Mouse (Mus musculus) B cell, adult 2 months (primary cell): ENCODE data around the gene Zfand4.
"Not testable (repeated sequence)": the region's sequence is repeated elsewhere in the genome, so short reads cannot be mapped to it uniquely, and the experiment has no call there.

ENCODE experiments used
- DNase-seq, 2 experiments: peaks; one replicate each; pipeline ENCODE4 v3.0.0; 2022

Gene Zfand4

DNA sequence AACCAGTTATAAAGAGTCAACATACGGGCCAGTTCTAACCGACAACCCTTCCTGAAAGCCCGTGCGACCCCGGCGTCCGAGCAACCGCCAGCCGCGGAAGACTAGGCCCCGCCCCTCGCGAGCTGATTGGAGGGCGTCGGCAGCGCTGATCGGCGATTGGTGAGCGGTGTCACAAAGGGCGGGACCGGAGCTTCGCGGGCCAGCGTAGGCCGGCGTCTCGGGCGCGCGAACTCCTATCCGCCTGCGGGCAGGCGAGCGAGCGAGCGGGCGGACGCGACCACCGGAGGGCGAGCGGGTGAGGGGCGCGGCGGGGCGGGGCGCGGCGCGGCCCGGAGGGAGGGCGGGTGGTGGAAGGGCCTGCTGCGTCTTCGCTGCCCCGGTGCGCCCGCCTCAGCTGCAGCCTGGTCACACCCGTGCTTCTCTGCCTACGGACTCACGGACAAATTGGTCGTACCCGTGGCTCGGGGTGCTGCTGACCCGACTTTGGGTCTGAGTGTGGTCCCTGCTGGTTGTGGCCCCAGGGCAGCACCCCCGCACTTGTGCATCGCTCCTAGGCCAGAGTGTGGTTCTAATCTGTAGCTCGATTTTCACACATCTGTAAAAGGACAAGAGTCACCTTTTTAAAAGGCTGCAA, at the start of gene Zfand4:
Gene Zfand4, plus strand, starts transcription at position 205 of the 634 bp plus-strand sequence.
- peak; percentile 91 to 94 for DNase-seq

DNA sequence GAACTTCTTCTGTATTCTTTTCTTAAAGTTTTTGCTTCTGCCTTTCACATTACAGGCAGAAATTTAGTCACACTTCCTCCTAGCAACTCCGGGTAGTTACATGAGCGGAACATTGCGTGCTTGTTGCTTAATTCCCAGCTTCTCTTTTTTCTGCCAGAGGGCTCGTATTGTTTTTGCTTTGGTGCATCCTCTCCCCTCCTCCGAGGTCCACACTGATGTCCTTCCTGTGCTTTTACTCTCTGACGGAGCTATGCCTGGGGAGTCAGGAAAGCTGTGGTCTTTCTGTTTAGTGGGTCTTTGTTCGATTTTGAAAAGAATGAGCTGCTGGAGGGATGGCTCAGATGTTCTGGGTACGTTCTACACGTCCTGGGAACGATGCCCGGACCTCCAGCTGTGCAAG, 36.3 kb upstream of the Zfand4 start:
- DNase-seq: no peak

DNA sequence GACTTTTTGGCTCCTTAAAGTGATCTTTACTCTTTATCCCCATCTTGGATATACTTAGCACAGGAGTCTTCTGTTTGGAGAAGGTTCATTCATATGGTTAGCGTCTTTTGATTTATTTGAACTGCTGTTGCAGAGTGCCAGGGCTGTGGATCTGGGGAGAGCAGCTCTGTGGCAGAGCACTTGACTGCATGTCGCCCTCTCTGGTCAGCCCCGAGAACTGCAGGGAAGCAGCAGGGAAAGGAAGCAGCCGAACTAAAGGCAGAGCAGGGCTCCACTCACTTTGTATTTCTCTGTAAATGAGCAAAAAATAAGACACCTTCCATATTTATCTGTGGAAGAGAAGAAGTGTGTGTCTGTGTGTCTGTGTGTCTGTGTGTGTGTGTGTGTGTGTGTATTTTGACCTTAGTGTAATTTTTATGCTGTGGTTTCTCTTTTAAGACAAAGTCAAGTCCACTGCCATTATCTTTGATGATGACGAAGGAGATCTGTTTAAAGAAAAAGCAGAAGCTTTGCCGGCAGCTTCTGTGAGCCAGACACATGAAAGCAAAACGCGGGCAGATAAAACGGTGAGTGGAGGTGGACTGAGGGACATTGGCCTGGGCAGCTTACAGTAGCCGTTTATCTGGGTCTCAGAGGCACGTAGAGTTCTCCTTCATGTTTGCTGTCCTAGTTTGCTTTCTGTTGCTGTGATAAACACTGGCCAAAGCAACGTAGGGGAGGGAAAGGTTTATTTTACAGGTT, 35.1 kb upstream of the Zfand4 start:
- DNase-seq: peak; percentile 71

DNA sequence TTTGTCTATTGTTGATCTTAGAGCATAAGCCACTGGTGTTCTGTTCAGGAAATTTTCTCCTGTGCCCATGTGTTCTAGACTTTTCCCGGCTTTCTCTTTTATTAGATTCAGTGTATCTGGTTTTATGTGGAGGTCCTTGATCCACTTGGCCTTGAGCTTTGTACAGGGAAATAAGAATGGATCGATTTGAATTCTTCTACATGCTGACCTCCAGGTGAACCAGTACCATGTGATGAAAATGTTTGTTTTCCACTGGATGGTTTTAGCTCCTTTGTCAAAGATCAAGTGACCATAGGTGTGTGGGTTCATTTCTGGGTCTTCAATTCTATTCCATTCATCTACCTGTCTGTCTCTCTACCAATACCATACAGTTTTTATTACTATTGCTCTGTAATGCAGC, 29.2 kb upstream of the Zfand4 start:
- not testable (repeated sequence) for DNase-seq

DNA sequence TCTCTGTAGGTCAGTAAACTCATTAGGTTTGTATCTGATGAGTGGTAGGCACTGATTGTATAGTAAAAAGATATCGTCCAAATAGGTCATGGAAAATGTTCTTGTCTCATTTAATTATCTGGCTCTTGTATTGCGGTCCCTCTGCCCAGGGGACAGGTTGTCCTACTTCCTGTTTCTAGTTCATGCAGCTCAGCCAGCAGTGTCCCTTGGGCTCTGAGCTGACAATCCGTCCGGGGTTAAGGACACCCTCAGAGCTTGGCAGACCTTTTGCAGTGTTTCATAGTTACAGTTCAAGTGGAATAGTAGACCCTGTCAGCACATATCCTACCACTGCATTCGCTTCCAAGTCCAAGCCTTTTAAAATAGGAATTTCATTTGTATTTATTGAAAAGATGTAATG, 28.7 kb upstream of the Zfand4 start:
- DNase-seq: no peak

DNA sequence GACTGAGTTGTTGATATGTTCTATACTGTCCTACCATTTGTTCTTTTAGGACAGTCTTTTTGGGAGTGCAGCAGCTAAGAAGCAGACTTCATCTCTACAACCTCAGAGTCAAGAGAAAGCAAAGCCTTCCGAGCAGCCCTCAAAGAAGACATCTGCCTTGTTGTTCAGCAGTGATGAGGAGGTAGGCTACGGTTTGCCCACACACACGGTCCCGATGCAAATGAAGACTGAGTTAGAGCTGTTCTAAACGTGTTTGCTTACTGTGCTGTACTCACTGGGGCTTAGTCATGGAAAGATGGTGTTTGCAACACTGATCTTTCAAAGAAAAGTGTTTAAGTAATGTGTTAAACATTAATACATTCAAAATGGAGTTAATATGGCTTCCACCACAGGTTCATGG, 25.9 kb upstream of the Zfand4 start:
- DNase-seq: no peak

DNA sequence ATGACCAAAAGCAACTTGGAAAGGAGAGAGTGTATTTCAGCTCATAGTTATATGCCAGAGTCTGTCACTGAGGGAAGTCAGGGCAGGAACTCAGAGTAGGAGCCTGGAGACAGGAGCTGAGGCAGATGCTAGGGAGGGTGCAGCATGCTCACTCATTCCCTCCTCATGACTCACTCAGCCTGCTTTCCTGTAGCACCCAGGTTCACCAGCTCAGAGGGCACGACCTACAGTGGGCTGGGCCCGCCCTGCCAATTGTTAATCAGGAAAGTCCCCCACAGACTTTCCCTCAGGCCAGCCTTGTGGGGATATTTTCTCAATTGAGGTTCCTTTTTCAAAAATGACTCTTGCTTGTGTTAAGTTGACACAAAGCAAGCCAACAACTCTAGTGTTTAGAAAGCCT, 23.7 kb upstream of the Zfand4 start:
- no peak for DNase-seq

DNA sequence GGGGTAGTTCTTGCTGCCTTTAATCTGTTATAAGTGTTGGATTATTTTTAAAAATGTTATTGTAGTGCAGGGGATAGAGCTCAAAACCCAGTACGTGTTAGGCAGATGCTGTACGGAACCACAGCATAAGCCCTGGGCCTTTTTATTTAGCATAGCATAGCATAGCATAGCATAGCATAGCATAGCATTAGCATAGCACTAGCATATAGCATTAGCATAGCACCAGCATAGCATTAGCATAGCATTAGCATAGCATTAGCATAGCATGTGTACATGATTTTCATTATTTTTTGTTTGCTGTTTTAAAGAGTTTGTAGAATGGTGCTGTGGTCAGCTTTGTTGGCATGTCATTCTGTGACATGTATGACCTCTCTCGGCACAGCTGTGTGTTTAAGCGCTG, 4.4 kb upstream of the Zfand4 start:
- DNase-seq: no peak

DNA sequence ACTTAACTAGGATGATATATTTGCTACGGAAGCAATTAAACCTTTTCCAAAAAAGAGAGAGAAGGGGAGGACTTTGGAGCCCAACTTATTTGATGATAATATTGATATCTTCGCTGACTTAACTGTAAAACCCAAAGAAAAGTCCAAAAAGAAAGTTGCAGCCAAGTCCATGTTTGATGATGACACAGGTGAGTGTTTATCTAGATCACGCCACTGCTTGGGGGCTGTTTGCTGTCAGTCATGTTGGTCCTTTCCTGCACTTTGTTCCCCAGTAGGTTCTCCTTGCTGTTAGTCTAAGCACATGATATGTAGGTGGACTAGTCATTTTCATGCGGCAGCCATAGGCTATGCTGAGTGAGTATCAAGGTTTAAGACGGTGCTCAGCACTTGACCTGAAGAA, 3.5 kb upstream of the Zfand4 start:
- DNase-seq: no peak

DNA sequence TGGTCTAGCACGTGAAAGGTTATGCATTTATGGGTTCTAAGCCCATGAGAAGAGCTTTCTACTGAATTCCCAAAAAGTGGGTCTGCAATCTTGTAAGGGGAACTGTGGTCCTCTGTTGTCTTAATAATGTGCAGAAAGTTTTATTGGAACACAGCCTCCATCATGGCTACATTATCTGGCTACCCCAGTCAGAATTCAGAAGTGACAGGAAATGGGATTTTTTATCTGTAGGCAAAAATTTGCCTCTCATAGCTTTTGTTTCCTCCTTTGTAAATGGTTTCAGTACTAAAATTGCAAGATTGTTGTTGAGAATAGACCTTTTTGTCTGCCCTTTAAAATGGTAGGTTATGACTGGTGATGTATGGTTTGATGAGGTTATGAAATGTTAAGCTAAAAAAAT, 1.2 kb upstream of the Zfand4 start:
- DNase-seq: no peak

DNA sequence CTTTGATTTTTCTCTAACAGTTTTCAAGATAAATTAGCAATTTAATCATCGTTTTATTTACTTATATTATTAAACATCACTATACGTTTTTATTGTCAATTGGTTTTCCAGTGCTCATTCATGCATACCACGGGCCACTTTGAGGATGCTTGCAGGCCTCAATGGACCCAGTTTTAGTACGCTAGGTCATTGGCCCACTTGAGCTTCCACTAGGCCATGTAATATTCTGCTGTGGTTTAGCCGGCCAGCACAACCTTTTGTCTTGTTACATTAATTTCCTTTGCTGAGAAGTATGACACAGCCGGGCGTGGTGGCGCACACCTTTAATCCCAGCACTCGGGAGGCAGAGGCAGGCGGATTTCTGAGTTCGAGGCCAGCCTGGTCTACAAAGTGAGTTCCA, 814 bp downstream of the Zfand4 start:
- no peak for DNase-seq

DNA sequence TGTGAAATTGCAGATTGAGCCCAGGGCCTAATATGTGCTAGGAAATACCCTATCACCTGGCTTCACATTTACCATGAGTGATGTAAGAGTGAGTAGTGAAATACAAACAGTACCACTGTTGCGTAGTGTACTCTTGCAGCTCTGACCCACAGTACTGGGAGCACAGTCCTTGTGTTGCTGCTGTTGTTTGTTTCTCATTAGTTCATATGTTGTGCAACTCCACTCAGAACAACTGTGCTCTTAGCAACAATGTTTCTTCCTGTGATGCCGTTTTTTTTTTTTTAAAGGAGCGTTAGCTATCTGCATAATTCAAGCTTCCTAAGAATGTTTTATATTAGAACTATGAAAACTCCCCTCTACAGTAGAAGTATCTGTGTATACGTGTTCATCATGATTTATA, 1.6 kb downstream of the Zfand4 start:
- no peak for DNase-seq

DNA sequence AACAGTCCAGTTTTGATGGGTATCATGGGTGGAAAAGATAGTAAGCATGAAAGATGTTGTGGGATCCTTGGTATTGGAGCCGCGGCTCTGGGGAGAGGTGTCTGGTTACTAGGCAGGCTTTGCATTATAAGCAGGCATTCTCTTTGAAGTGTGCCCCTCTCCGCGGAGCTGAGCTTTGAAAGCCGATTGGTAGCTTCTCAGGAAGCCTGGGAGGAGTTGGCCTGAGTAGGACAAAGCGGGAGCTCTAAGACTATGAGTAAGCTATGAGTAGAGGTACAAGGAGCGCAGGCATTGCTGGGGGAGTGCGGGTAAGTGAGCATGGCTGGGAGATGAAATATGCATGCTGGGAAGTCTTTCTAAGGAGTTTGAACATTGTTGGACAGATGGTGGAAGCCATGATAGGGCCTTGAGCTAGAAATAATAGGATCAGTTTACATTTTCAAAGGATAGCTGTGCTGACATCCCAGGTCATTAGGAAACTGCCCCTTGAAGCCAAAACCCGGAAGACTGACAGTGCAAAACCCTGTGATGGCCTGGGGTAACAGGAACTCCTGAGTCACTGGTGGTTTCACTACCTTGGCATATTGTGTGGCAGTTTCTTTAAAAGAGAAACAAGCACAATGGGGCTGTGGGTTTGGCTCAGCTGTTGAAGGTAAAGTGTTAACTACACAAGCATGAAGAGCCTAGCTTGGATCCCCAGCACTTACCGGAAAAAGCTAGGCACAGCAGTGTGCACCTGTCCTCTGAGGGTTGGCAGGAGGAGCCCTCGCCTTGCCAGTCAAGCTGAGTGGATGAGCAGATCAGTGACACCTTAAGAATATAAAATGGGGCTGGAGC, 2.5 kb downstream of the Zfand4 start:
- DNase-seq: no peak

DNA sequence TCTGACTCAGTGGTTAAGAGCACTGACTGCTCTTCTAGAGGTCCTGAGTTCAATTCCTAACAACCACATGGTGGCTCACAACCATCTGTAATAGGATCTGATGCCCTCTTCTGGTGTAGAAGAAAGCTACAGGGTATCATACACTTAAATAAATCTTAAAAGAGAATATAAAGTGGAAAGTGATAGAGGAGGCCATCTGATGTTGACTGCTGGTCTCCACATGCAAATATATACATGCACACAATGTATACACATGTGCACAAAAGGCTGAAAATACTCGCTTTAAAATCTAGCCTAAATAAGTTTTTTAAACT, 3.0 kb downstream of the Zfand4 start:
- no peak for DNase-seq

DNA sequence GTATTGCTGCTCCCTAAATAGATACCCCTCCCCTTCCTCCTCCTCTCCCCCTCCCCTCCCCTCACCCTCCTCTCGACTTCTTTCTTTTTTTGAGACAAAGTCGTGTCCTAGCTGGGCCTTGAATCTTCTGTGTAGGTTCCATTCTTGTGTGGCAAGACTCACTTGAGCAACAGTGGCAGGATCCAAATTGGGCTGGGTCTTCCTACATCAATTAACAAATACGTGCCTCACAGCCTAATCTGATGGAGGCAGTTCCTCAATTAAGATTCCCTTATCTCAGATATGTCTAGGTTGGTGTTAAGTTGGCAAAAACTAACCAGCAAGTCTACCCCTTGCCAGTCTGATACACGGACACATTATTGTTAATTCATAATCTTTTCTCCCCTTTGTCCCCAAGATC, 11.7 kb downstream of the Zfand4 start:
- no peak for DNase-seq

DNA sequence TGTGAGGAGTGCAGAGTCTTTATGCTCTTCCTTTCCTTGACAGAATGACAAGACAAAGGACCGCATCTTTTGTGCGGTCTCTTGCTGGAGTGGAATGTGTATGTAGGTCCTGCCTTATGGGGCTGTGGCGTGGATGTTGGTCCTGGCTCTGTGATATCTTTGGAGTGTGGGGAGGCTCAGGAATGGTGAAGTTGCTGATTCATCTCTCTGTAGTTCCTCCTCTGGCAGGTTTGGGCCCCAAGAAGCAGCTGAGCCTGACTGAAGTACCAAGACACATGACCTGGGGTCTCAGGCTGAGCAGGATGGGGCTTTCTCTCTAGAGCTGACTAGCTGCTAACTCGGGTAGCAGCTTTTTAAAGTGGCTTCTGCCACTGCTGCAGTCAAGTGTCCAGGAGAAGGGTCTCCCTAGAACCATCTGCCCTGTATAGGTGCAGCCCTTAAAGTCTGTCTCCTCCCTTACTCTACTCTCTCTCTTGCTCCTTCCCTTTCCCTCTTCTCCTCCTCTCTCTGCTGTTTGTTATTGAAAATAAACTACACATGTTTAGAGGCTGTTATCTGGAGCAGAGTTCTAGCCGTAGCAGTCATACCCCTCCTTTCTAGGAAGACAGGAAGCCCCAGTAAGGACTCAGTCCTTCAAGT, 14.8 kb downstream of the Zfand4 start:
- DNase-seq: no peak

DNA sequence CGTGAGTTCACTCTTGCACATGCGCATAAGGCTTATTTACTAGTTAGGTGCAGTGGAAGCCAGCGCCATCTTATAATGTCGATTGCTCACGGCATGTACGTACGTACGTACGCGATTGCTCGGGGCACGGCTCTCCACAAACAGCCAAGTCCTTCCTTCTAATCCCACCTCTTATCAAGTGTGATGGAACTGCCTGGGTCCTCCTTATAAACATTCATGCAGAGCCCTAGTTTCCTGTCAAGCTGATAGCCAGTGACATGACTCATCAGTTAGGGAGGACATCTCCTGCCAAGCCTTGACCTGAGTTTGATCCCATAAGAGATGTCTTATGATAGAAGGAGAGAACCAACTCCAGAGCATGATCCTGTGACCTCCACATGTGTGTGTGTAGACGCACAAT, 17.0 kb downstream of the Zfand4 start:
- no peak for DNase-seq

DNA sequence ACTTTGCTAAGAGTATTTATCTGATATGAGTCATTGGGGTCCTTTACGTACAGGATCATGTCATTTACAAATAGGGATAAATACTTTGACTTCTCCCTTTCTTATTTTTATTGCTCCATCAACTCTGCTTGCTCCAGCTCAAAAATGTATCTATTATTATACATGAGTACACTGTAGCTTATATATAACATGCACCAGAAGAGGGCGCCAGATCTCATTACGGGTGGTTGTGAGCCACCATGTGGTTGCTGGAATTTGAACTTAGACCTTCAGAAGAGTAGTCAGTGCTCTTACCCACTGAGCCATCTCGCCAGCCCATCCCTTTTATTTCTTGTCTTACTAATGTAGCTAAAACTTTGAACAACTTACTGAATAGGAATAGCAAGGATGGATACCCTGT, 18.5 kb downstream of the Zfand4 start:
- DNase-seq: peak; percentile 67 to 68

DNA sequence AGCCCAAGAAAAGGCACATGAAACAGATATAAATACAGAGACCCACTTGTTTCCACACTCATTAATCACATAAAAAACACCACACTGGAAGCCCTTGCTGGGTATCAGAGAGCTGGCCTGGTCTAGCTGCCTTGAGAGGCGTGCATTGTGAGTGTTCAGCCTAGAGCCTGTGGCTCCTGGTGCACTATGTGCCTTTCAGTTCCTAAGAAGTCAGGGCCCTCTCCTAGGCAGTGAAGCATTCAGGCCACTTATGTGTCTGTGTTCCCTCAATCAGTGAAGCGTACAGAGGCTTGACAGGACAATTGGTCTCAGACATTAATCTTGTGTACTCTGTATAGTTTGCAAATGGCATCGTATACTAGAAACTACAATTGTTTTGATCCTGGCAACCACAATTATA, 19.3 kb downstream of the Zfand4 start:
- DNase-seq: no peak

DNA sequence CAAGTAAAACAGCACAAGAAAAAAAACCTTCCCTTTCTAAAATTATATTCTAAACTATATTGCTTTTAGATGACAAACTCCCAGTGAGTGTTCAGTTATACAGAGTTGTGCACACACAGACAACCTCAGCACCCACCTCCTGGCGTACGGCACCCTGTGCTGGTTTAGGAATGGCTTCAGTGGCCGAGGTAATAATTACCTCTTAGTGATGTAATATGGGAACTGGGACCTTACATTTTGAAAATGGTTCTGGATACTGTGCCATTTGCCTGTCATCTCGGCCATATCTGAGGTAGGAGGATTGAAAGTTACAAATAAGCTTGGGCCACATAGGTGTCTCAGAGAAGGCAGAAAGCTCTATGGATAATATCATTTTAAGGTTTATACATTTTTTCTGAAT, 22.3 kb downstream of the Zfand4 start:
- no peak for DNase-seq

DNA sequence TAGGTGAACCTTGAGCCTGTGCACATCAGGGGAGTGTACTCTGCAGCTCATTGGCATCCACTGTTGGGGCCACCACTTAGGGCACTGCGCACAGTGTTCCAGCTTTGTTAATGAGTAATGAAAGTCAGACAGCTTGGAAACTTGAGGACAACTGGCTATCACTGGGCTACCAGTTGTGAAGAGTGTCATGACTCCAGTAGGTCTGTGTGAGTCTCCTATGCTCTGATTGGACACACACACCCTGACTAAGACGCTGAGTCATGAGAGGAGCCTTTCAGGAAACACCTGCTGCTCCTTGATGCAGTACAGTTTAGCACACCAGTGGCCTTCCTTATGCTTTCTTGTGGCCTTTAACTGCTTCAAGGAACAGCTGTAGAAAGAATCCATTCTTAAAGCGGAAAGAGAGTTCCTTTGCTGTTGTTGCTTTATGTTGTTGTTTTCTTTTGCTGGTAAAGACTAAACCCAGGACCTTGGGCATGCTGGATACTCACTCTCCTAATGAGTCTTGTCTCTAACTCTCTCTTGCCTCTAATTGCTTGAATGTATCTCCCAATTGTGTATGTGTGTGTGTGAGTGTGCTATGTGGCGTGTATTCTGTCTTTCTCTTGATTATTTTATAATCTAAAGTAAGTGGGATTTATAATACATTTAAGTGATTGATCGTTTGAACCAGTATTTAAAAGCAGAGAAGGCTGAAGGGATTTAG, 23.0 kb downstream of the Zfand4 start:
- DNase-seq: no peak

DNA sequence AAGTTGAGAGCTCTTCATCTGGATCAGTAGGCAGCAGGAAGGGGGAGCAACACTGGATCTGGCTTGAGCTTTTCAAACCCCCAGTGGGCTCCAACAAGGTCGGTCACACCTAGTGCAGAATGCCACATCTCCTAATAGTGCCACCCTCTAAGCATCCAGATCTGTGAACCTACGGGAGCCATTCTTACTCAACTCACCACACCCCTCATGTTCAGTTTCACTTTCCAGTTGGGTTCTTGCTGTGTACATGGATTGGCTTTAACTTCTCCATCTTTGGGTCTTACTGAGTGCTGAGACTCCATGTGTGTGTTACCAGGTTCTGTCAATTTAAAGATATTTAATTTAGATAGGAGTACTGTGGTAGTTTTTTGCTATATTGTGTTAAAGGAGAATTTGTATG, 47.4 kb downstream of the Zfand4 start:
- DNase-seq: no peak

DNA sequence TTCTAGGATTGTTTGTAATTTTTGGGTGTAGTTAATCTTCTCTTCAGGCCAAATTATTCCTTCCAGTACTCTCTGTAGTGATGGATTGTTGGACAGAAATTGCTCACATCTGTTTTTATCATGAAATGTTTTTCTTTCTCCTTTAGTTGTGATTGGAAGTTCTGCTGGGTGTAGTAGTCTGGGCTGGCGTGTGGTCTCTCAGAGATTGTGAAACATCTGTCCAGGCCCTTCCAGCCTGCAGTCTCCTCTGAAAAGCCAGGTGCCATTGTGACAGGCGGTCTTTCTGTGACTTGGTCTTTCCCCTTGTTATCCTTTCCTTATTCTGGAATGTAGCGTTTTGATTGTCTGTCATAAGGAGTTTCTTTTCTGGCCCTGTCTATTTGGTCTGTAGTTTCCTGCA, 55.2 kb downstream of the Zfand4 start:
- DNase-seq: no peak
